Mouse (Mus musculus) cortical plate, adult 2 months (tissue): Measurements from ENCODE around the gene Phykpl. TPM values are rescaled to one million over a fixed set of nuclear protein-coding genes. Genes with fewer than 3 reads are reported as not detected.
A peak's percentile ranks its signal among the peaks of the same experiment; 100 is the strongest.
"Not testable (repeated sequence)": the region's sequence is repeated elsewhere in the genome, so short reads cannot be mapped to it uniquely, and the experiment has no call there.

Experiments
- H3K27ac ChIP-seq: fragments of 200-500 bp; 2 replicates; pipeline ENCODE4 v1.5.1; 2012; ENCODE audit warnings: low read length, control low read depth, inconsistent platforms; ENCODE audit not compliant: insufficient read depth
- H3K4me1 ChIP-seq: fragments of 200-500 bp; 2 replicates; pipeline ENCODE4 v1.6.1; 2011; ENCODE audit warnings: low read length; ENCODE audit not compliant: control insufficient read depth, insufficient read depth
- H3K4me3 ChIP-seq: fragments of 200-500 bp; 2 replicates; pipeline ENCODE4 v1.5.1; 2011; ENCODE audit warnings: mild to moderate bottlenecking, low read length, control low read depth; ENCODE audit not compliant: insufficient read depth
- CTCF ChIP-seq: fragments of 200-500 bp; IDR thresholded peaks from 2 replicates; pipeline ENCODE4 v1.5.1; 2011; ENCODE audit warnings: mild to moderate bottlenecking, control low read depth, low read length; ENCODE audit not compliant: insufficient read depth; ENCODE audit errors: extremely low read depth
- POLR2A ChIP-seq: fragments of 200-500 bp; IDR thresholded peaks from 2 replicates; pipeline ENCODE4 v1.6.1; 2011; ENCODE audit warnings: mild to moderate bottlenecking, low read length, control low read depth; ENCODE audit not compliant: insufficient read depth; ENCODE audit errors: extremely low read depth
- polyA plus RNA-seq: library from polyadenylated mRNA; depleted of rRNA; stranded (reverse); fragments of >200 nt; gene quantifications from 2 replicates; pipeline ENCODE4 v1.2.3, GENCODE M21; 2012

Phykpl gene
- polyA plus RNA-seq, 1 experiment: 9.7 TPM

GRCm38 (mm10) chr11:51615129-51615528 is 30.6 kb downstream of the Phykpl start:
- Histone ChIP-seq H3K4me1 (peaks cover 2% of the 10 kb centered on the region), H3K4me3 (peak overlapping the region; percentile 37; the same call in 1 of the 2 replicates), H3K27ac (peak overlapping the region; percentile 45; the same call in 1 of the 2 replicates)
- TF ChIP-seq CTCF: no peak
- TF ChIP-seq POLR2A: no peak

DNA sequence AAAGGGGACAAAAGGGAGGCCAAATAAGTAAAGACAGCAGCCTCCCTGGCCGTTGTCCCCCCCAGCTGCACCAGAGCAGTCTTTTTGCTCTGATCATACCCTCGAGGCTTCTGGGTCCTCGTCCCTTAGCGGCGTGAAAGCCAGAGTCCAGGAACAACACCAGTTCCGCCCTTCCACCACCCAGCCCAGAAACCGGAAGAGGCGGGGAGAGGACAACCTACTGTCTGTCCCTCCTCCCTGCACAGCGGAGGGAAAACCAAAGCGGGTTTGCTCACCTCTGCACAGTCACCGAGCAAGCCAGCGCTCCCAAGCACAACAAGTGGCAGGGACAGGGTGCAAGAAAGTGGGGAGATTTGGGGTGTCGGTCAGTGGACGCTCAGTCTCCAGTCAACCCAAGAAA is 31.0 kb downstream of the Phykpl start:
- peak overlapping the region; percentile 45; the same call in 1 of the 2 replicates for H3K27ac ChIP-seq
- peaks cover 2% of the 10 kb centered on the region for H3K4me1 ChIP-seq
- H3K4me3 ChIP-seq: peak overlapping the region; percentile 37
- TF ChIP-seq POLR2A (peak; percentile 75), CTCF (no peak)

DNA sequence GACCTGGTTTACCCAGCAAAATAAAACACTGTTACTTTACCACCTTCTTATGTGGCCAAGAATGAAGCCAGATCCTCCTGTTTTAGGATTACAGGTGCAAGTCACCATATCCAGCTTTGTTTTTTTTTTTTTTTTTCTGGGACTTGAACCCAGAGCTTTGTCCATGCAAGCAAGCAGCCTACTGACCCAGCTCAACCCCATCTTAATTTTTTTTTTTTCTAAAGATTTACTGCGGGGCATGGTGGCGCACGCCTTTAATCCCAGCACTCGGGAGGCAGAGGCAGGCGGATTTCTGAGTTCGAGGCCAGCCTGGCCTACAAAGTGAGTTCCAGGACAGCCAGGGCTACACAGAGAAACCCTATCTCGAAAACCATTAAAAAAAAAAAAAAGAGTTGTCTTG is 31.6 kb downstream of the Phykpl start:
- not testable (repeated sequence) for H3K27ac ChIP-seq, H3K4me1 ChIP-seq
- H3K4me3 ChIP-seq: peak overlapping the region; percentile 37; the same call in 1 of the 2 replicates

DNA sequence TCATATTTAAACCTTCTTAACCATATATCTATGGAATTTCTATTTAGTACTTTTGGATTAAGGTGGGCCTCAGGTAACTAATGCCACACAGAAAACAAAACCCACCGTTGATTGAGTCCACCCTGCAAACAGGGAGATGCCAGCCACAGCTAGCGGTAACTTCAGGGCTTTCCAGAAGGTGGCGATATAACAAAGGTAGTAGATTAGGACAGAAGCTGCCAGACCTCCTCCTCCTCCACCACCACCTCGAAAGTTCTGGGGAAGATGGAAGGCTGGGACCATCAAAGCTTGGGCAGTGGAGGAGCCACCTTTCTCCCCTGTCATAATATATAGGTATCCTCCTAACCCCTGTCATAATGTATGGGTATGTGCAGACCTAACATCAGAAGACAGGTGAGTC is 33.1 kb downstream of the Phykpl start:
- Histone ChIP-seq H3K27ac (no peak overlapping the region), H3K4me3 (no peak overlapping the region), H3K4me1 (peaks cover 11% of the 10 kb centered on the region)
- no peak for TF ChIP-seq POLR2A
- peak; percentile 92 for TF ChIP-seq CTCF

DNA sequence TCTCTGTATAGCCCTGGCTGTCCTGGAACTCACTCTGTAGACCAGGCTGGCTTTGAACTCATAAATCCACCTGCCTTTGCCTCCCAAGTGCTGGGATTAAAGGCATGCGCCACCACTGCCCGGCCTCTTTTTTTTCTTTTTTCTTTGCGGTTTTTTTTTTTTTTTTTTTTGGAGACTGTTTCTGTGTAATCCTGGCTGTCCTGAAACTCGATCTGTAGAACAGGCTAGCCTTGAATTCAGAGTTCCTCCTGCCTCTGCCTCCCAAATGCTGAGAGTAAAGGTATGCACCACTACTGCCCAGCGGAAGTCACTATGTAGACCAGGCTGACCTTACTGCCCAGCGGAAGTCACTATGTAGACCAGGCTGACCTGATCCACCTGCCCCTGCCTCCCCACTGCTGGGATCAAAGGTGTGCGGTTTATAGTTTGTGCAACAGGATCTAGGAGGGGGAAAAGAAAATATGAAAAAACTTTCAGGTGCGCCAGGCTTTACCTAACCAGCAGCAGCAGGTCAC is 34.4 kb downstream of the Phykpl start:
- Histone ChIP-seq H3K4me3 (peak overlapping the region; percentile 77), H3K27ac (no peak overlapping the region), H3K4me1 (peaks cover 14% of the 10 kb centered on the region)
- no peak for TF ChIP-seq POLR2A
- TF ChIP-seq CTCF: no peak

DNA sequence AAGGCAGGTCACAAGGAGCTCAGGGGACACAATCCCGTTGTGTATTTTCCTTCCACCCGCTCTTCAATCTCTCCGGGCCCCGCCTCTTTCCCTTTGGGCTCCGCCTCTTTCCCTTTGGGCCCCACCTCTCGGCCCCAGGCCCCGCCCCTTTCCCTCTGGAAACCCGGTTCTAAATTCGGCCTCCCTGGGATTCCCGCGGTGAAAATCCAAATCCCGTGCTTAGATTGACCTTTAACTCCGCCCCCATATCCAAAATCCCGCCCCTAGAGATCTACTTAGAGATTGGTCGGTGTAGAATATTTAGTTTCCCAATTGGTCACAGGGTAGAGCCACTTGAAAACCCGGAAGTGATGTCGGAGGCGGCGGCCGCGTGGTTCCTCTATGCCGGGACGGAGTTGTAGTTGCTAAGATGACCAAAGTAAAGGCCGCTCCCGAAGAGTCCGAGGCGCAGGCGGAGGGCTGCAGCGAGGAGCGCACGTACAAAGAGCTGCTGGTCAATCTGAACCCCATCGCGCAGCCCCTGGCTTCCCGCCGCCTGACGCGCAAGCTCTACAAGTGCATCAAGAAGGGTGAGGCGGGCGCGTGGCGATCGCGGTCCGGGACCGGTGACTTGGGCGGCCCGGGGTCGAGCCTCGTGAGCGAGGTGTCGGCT is 35.0 kb downstream of the Phykpl start, which contains the start of gene Nhp2:
TSS of gene Nhp2 (plus strand) at position 327 of the 652 bp plus-strand sequence.
- Histone ChIP-seq H3K4me3 (peak within 1 kb of the TSS; percentile 77), H3K4me1 (peaks cover 15% of the 10 kb centered on the region), H3K27ac (no peak within 1 kb of the TSS)
- TF ChIP-seq POLR2A (no peak), CTCF (no peak)

DNA sequence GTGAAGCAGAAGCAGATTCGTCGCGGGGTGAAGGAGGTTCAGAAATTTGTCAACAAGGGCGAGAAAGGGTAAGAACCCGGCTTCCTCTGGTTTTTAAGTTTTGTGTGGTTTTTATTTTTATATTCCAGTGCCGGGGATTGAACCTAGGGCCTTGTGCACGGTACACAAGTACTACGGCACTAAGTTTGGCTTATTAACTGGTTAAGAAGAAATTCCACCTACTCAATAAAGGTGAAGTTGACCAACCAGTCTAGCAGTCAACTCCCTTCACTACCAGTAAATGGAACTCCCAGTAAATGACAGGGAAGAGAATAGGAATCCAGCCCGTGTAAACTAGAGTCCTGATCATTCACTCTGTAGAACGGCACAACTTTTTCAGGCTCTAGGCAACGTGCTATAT is 35.5 kb downstream of the Phykpl start:
- Histone ChIP-seq H3K4me1 (peaks cover 15% of the 10 kb centered on the region), H3K27ac (no peak overlapping the region), H3K4me3 (peak overlapping the region; percentile 77)
- TF ChIP-seq CTCF (no peak), POLR2A (no peak)

- peaks cover 14% of the 10 kb centered on the region for H3K4me1 ChIP-seq
- no peak overlapping the region for H3K4me3 ChIP-seq
- TF ChIP-seq POLR2A: no peak
- no peak for TF ChIP-seq CTCF
- peak overlapping the region; percentile 66 for H3K27ac ChIP-seq
Measured at GRCm38 (mm10) chr11:51621776-51622175, 37.2 kb downstream of the Phykpl start.

DNA sequence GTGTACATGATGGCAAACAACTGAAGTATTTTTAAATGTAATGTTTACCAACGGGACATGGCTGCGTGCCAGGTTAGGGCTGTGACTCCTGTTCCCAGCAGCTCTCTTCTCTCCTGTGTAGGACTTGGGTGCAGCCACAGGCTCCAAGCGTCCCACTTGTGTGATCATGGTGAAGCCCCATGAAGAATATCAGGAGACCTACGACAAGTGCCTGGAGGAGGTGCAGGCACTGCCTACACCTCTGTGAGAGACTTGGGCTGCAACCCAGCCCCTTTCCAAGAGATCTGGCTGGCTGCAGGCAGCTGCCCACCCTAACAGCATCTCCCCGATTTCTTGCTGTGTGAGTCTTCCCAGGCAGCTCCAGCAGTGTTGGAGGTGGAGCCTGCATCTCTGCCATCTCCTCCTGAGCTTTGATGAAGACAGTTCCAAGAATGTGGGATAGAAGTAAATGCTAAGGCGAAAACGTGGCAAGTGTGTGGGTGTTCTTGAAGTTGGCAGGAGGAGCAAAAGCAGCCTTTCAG is 38.5 kb downstream of the Phykpl start:
- peaks cover 15% of the 10 kb centered on the region for H3K4me1 ChIP-seq
- H3K4me3 ChIP-seq: no peak overlapping the region
- peak overlapping the region; percentile 66; the same call in 1 of the 2 replicates for H3K27ac ChIP-seq
- TF ChIP-seq CTCF (no peak), POLR2A (peak; percentile 54; the same call in 1 of the 2 replicates)

GRCm38 (mm10) chr11:51625187-51625820 is 40.7 kb downstream of the Phykpl start:
- TF ChIP-seq POLR2A: no peak
- no peak for TF ChIP-seq CTCF
- Histone ChIP-seq H3K4me3 (no peak overlapping the region), H3K27ac (peak overlapping the region; percentile 55), H3K4me1 (peaks cover 18% of the 10 kb centered on the region)
